Mouse (Mus musculus): ENCODE data around the gene Cenpn.

DNA sequence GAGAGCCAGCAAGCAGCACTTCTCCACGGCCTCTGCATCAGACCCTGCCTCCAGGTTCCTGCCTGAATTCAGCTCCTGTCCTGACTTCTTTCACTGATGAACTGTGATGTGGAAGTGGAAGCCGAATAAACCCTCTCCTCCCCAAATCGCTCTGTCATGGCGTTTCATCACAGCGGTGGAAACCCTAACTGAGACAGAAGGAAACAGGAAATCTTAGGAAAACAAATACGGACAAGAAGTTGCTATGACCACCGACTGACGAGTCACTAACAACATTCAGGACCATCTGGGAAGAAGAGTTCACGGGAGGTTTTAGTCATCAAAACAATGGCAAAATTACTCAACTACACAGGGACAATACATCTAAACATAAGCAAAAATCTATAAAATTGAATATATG, 28.9 kb upstream of the Cenpn start:
- TF ChIP-seq CTCF (IDR thresholded peaks at IDR 0.05; ENCODE audit: low read depth, low read length) (no peak), POLR2A (IDR thresholded peaks at IDR 0.05; ENCODE audit: insufficient read depth, low read length) (no peak)
